Mouse (Mus musculus): ENCODE data around the gene Glul. TPM values are rescaled to one million over a fixed set of nuclear protein-coding genes. Genes with fewer than 3 reads are reported as not detected.

Gene Glul
- polyA plus RNA-seq, 1 experiment = 226 TPM

- DNase-seq (ENCODE audit: low read depth) = no peak
- no peak for TF ChIP-seq CTCF (IDR thresholded peaks at IDR 0.05; ENCODE audit: borderline replicate concordance, extremely low read depth, insufficient read depth, insufficient read length)
- no peak for TF ChIP-seq POLR2A (IDR thresholded peaks at IDR 0.05; ENCODE audit: borderline replicate concordance, extremely low read depth, insufficient read depth, insufficient read length, poor library complexity, severe bottlenecking)
Measured at GRCm38 (mm10) chr1:153911276-153911795, 11.6 kb downstream of the Glul start.

- TF ChIP-seq CTCF (IDR thresholded peaks at IDR 0.05; ENCODE audit: borderline replicate concordance, extremely low read depth, insufficient read depth, insufficient read length) (no peak), POLR2A (IDR thresholded peaks at IDR 0.05; ENCODE audit: borderline replicate concordance, extremely low read depth, insufficient read depth, insufficient read length, poor library complexity, severe bottlenecking) (no peak)
- no peak for DNase-seq (ENCODE audit: low read depth)
Measured at GRCm38 (mm10) chr1:153913869-153914268, 14.1 kb downstream of the Glul start.

GRCm38 (mm10) chr1:153918521-153919206 is 18.9 kb downstream of the Glul start:
- DNase-seq (ENCODE audit: low read depth) = peak; percentile 12
- TF ChIP-seq POLR2A (IDR thresholded peaks at IDR 0.05; ENCODE audit: borderline replicate concordance, extremely low read depth, insufficient read depth, insufficient read length, poor library complexity, severe bottlenecking) (no peak), CTCF (IDR thresholded peaks at IDR 0.05; ENCODE audit: borderline replicate concordance, extremely low read depth, insufficient read depth, insufficient read length) (no peak)

GRCm38 (mm10) chr1:153921642-153922041 is 21.9 kb downstream of the Glul start:
- no peak for DNase-seq (ENCODE audit: low read depth)
- TF ChIP-seq CTCF (IDR thresholded peaks at IDR 0.05; ENCODE audit: borderline replicate concordance, extremely low read depth, insufficient read depth, insufficient read length) = no peak
- TF ChIP-seq POLR2A (IDR thresholded peaks at IDR 0.05; ENCODE audit: borderline replicate concordance, extremely low read depth, insufficient read depth, insufficient read length, poor library complexity, severe bottlenecking) = no peak

GRCm38 (mm10) chr1:153922571-153923021 is 22.9 kb downstream of the Glul start:
- TF ChIP-seq POLR2A (IDR thresholded peaks at IDR 0.05; ENCODE audit: borderline replicate concordance, extremely low read depth, insufficient read depth, insufficient read length, poor library complexity, severe bottlenecking) = no peak
- no peak for TF ChIP-seq CTCF (IDR thresholded peaks at IDR 0.05; ENCODE audit: borderline replicate concordance, extremely low read depth, insufficient read depth, insufficient read length)
- no peak for DNase-seq (ENCODE audit: low read depth)

GRCm38 (mm10) chr1:153924395-153925385 is 24.9 kb downstream of the Glul start:
- no peak for TF ChIP-seq CTCF (IDR thresholded peaks at IDR 0.05; ENCODE audit: borderline replicate concordance, extremely low read depth, insufficient read depth, insufficient read length)
- no peak for TF ChIP-seq POLR2A (IDR thresholded peaks at IDR 0.05; ENCODE audit: borderline replicate concordance, extremely low read depth, insufficient read depth, insufficient read length, poor library complexity, severe bottlenecking)
- DNase-seq (ENCODE audit: low read depth) = no peak

GRCm38 (mm10) chr1:153930431-153930830 is 30.7 kb downstream of the Glul start:
- TF ChIP-seq POLR2A (IDR thresholded peaks at IDR 0.05; ENCODE audit: borderline replicate concordance, extremely low read depth, insufficient read depth, insufficient read length, poor library complexity, severe bottlenecking) = no peak

GRCm38 (mm10) chr1:153933772-153934171 is 34.0 kb downstream of the Glul start:
- TF ChIP-seq POLR2A (IDR thresholded peaks at IDR 0.05; ENCODE audit: borderline replicate concordance, extremely low read depth, insufficient read depth, insufficient read length, poor library complexity, severe bottlenecking) (no peak), CTCF (IDR thresholded peaks at IDR 0.05; ENCODE audit: borderline replicate concordance, extremely low read depth, insufficient read depth, insufficient read length) (no peak)
- peak; percentile 22 for DNase-seq (ENCODE audit: low read depth)

More at GRCm38 (mm10) chr1:153930431-153930830, 30.7 kb downstream of the Glul start:
- no peak for DNase-seq (ENCODE audit: low read depth)

- peak; percentile 41 for DNase-seq (ENCODE audit: low read depth)
- no peak for TF ChIP-seq POLR2A (IDR thresholded peaks at IDR 0.05; ENCODE audit: borderline replicate concordance, extremely low read depth, insufficient read depth, insufficient read length, poor library complexity, severe bottlenecking)
- TF ChIP-seq CTCF (IDR thresholded peaks at IDR 0.05; ENCODE audit: borderline replicate concordance, extremely low read depth, insufficient read depth, insufficient read length) = no peak
Measured at GRCm38 (mm10) chr1:153935844-153936380, 36.2 kb downstream of the Glul start.

- TF ChIP-seq POLR2A (IDR thresholded peaks at IDR 0.05; ENCODE audit: borderline replicate concordance, extremely low read depth, insufficient read depth, insufficient read length, poor library complexity, severe bottlenecking) (no peak), CTCF (IDR thresholded peaks at IDR 0.05; ENCODE audit: borderline replicate concordance, extremely low read depth, insufficient read depth, insufficient read length) (no peak)
- DNase-seq (ENCODE audit: low read depth) = no peak
Measured at GRCm38 (mm10) chr1:153937025-153937424, 37.3 kb downstream of the Glul start.

- DNase-seq (ENCODE audit: low read depth) = no peak
- TF ChIP-seq CTCF (IDR thresholded peaks at IDR 0.05; ENCODE audit: borderline replicate concordance, extremely low read depth, insufficient read depth, insufficient read length) = no peak
- TF ChIP-seq POLR2A (IDR thresholded peaks at IDR 0.05; ENCODE audit: borderline replicate concordance, extremely low read depth, insufficient read depth, insufficient read length, poor library complexity, severe bottlenecking) = no peak
Measured at GRCm38 (mm10) chr1:153940986-153941385, 41.2 kb downstream of the Glul start.
